Mouse (Mus musculus) intestine, embryonic 16.5 days (tissue): ENCODE results near the gene Gm10097. TPM values are rescaled to one million over a fixed set of nuclear protein-coding genes. Genes with fewer than 3 reads are reported as not detected.

Experiments
- ATAC-seq: fragments of 200-750 bp; cut with Nextera tagmentation; 2 replicates; pipeline ENCODE4 v1.8.0; 2017; ENCODE audit warnings: moderate TSS enrichment, moderate library complexity
- H3K27ac ChIP-seq: fragments of 300-500 bp; sonication (generic); 2 replicates; pipeline ENCODE4 v1.5.1; 2014; ENCODE audit warnings: mild to moderate bottlenecking, low read length
- H3K27me3 ChIP-seq: fragments of 300-500 bp; sonication (generic); replicated peaks from 2 replicates; pipeline ENCODE4 v1.6.1; 2014; ENCODE audit warnings: low read length, control low read depth, mixed read lengths; ENCODE audit not compliant: control insufficient read depth, insufficient read depth
- H3K36me3 ChIP-seq: fragments of 300-500 bp; sonication (generic); 2 replicates; pipeline ENCODE4 v1.6.1; 2014; ENCODE audit warnings: low read length, control low read depth; ENCODE audit not compliant: control insufficient read depth, insufficient read depth
- H3K4me1 ChIP-seq: fragments of 300-500 bp; sonication (generic); 2 replicates; pipeline ENCODE4 v1.6.1; 2014; ENCODE audit warnings: low read length, control low read depth, mixed read lengths; ENCODE audit not compliant: control insufficient read depth, insufficient read depth
- H3K4me2 ChIP-seq: fragments of 300-500 bp; sonication (generic); 2 replicates; pipeline ENCODE4 v1.6.1; 2014; ENCODE audit warnings: low read depth, low read length, control low read depth
- H3K4me3 ChIP-seq: fragments of 300-500 bp; sonication (generic); 2 replicates; pipeline ENCODE4 v1.5.1; 2014; ENCODE audit warnings: mild to moderate bottlenecking, low read length
- H3K9ac ChIP-seq: fragments of 300-500 bp; sonication (generic); 2 replicates; pipeline ENCODE4 v1.6.1; 2014; ENCODE audit warnings: low read depth, low read length
- H3K9me3 ChIP-seq: fragments of 300-500 bp; sonication (generic); 2 replicates; pipeline ENCODE4 v1.6.1; 2016; ENCODE audit warnings: low read length, control low read depth; ENCODE audit not compliant: control insufficient read depth
- WGBS: fragments of 180-500 bp; shearing (Covaris S2); extraction: QIAGEN DNeasy Blood & Tissue Kit; methylation state at CpG from one replicate; pipeline ENCODE4 v1.1.7; 2014; 5-methylcytosine and 5-hydroxymethylcytosine counted together
- polyA plus RNA-seq: library from polyadenylated mRNA; unstranded; fragments of >200 nt; fragmentation: Nextera tagmentation; extraction: Ambion mirVana; gene quantifications from 2 replicates; pipeline ENCODE4 v1.2.1, GENCODE M21; 2015

The Gm10097 gene
- polyA plus RNA-seq, 1 experiment from 2014 or later = 0.09 TPM

DNA sequence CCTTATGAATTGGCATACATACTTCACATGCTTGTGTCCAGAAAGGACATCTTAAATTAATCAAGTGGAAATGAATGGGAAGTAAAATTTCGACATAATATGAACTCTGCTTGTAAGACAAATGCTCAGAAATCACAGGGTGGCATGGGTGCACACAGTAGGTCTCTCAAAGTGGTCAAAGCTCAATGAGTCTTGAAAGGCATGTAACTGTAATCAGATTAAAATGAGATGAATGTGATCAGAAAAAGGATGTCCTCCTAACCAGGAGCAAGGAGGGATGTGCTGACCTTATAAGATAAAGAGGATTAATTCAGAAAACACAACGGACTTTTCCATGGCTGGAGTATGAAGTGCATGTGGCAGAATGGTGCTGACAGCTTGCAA lies 28.8 kb downstream of the Gm10097 start:
- WGBS = 75% methylated on average over 2 of the region's 2 CpGs
- Histone ChIP-seq H3K36me3 (no peaks in the 10 kb centered on the region), H3K9me3 (no peaks in the 10 kb centered on the region), H3K27ac (no peak overlapping the region), H3K27me3 (no peaks in the 10 kb centered on the region), H3K4me1 (no peaks in the 10 kb centered on the region), H3K4me2 (no peak overlapping the region), H3K9ac (no peak overlapping the region), H3K4me3 (no peak overlapping the region)
- no peak for ATAC-seq

DNA sequence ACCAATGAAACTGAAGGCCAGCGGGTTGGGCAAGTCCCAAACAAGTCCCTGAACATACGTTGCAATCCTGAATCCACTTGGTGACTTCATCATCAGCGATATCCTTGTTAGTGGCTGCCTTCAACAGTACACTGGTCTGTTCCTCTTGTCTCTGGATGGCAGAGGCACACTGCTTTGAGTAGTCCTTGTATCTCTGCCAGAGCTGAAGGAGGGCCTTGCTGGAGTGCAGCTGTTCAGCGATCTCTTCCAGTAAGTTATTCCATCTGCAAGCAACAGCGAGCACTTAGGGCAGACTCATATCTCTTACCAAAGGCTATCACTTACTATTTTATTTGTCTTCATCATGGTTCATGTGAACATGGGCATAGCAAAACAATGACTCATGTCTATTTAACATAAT lies 41.8 kb downstream of the Gm10097 start:
- no peak overlapping the region for H3K4me3 ChIP-seq
- ATAC-seq = no peak
- H3K27me3 ChIP-seq = no peaks in the 10 kb centered on the region
- H3K4me2 ChIP-seq = no peak overlapping the region
- no peaks in the 10 kb centered on the region for H3K4me1 ChIP-seq
- 82% methylated on average over 5 of the region's 5 CpGs for WGBS
- 0 out of 2 replicates have a peak, but pooled peaks cover 2% of the 10 kb centered on the region for H3K36me3 ChIP-seq
- no peaks in the 10 kb centered on the region for H3K9me3 ChIP-seq
- no peak overlapping the region for H3K27ac ChIP-seq
- no peak overlapping the region for H3K9ac ChIP-seq

- 0 out of 2 replicates have a peak, but pooled peaks have one; percentile 28 for ATAC-seq
- no peak overlapping the region for H3K27ac ChIP-seq
- 79% methylated on average over 5 of the region's 5 CpGs for WGBS
- H3K36me3 ChIP-seq = no peaks in the 10 kb centered on the region
- H3K9ac ChIP-seq = no peak overlapping the region
- no peak overlapping the region for H3K4me2 ChIP-seq
- H3K9me3 ChIP-seq = no peaks in the 10 kb centered on the region
- no peaks in the 10 kb centered on the region for H3K27me3 ChIP-seq
- no peaks in the 10 kb centered on the region for H3K4me1 ChIP-seq
- no peak overlapping the region for H3K4me3 ChIP-seq
These were observed 47.2 kb downstream of the Gm10097 start for GRCm38 (mm10) chr10:5116155-5116554.

GRCm38 (mm10) chr10:5116720-5117119 lies 47.7 kb downstream of the Gm10097 start:
- Histone ChIP-seq H3K27ac (no peak overlapping the region), H3K4me3 (no peak overlapping the region), H3K4me2 (no peak overlapping the region), H3K36me3 (no peaks in the 10 kb centered on the region), H3K9ac (no peak overlapping the region), H3K27me3 (no peaks in the 10 kb centered on the region), H3K4me1 (no peaks in the 10 kb centered on the region), H3K9me3 (no peaks in the 10 kb centered on the region)
- WGBS = 55% methylated on average over 6 of the region's 6 CpGs
- ATAC-seq = no peak
